Mouse (Mus musculus) ES-E14 (cell line): ENCODE measurements around the gene Rgs19.

Experiments
- CHD2 ChIP-seq: IDR thresholded peaks from 2 replicates; pipeline ENCODE4 v1.6.1; 2014; ENCODE audit warnings: mild to moderate bottlenecking, low read depth, low read length, inconsistent platforms
- HCFC1 ChIP-seq: IDR thresholded peaks from 2 replicates; pipeline ENCODE4 v1.6.1; 2012; ENCODE audit warnings: low read length, inconsistent platforms, borderline replicate concordance; ENCODE audit not compliant: insufficient read depth

GRCm38 (mm10) chr2:181662620-181663297, 31.0 kb downstream of the Rgs19 start:
- no peak for TF ChIP-seq HCFC1
- no peak for TF ChIP-seq CHD2
